Mouse (Mus musculus) cortical plate, adult 2 months (tissue): Measurements from ENCODE around the gene Ppp1r1a.

Source experiments
- CTCF ChIP-seq: fragments of 200-500 bp; IDR thresholded peaks from 2 replicates; pipeline ENCODE4 v1.5.1; 2011; ENCODE audit warnings: mild to moderate bottlenecking, control low read depth, low read length; ENCODE audit not compliant: insufficient read depth; ENCODE audit errors: extremely low read depth
- POLR2A ChIP-seq: fragments of 200-500 bp; IDR thresholded peaks from 2 replicates; pipeline ENCODE4 v1.6.1; 2011; ENCODE audit warnings: mild to moderate bottlenecking, low read length, control low read depth; ENCODE audit not compliant: insufficient read depth; ENCODE audit errors: extremely low read depth

- peak; percentile 43; the same call in 1 of the 2 replicates for TF ChIP-seq POLR2A
- TF ChIP-seq CTCF: peak; percentile 91
Measured at GRCm38 (mm10) chr15:103530372-103530771, 7.4 kb downstream of the Ppp1r1a start.
